Mouse (Mus musculus) heart, embryonic 10.5 days (tissue): ENCODE measurements around the gene Mmachc. TPM values are rescaled to one million over a fixed set of nuclear protein-coding genes. Genes with fewer than 3 reads are reported as not detected.

Source experiments
- DNase-seq: peaks from one replicate; pipeline ENCODE4 v3.0.0-alpha.2; 2017; ENCODE audit warnings: low spot score
- H3K27ac ChIP-seq: fragments of 300-500 bp; sonication (generic); 2 replicates; pipeline ENCODE4 v1.5.1; 2016; ENCODE audit warnings: mild to moderate bottlenecking
- H3K27me3 ChIP-seq: fragments of 300-500 bp; sonication (generic); 2 replicates; pipeline ENCODE4 v1.6.1; 2016; ENCODE audit warnings: mild to moderate bottlenecking; ENCODE audit not compliant: poor library complexity, insufficient read depth, severe bottlenecking
- H3K36me3 ChIP-seq: fragments of 300-500 bp; sonication (generic); 2 replicates; pipeline ENCODE4 v1.6.1; 2016; ENCODE audit warnings: mild to moderate bottlenecking, moderate library complexity
- H3K4me1 ChIP-seq: fragments of 300-500 bp; sonication (generic); 2 replicates; pipeline ENCODE4 v1.6.1; 2016; ENCODE audit warnings: mild to moderate bottlenecking
- H3K4me3 ChIP-seq: fragments of 300-500 bp; sonication (generic); 2 replicates; pipeline ENCODE4 v1.5.1; 2016; ENCODE audit warnings: mild to moderate bottlenecking, moderate library complexity
- H3K9me3 ChIP-seq: fragments of 300-500 bp; sonication (generic); 2 replicates; pipeline ENCODE4 v1.6.1; 2016; ENCODE audit warnings: mild to moderate bottlenecking, moderate library complexity
- WGBS: fragments of 180-500 bp; shearing (Covaris S2); methylation state at CpG from one replicate; pipeline ENCODE4 v1.1.7; 2016; 5-methylcytosine and 5-hydroxymethylcytosine counted together
- polyA plus RNA-seq: library from polyadenylated mRNA; unstranded; fragments of >200 nt; fragmentation: Nextera tagmentation; extraction: Ambion mirVana; gene quantifications from 2 replicates; pipeline ENCODE4 v1.2.1, GENCODE M21; 2016

Gene Mmachc
- polyA plus RNA-seq, 1 experiment from 2014 or later: 33.6 TPM

DNA sequence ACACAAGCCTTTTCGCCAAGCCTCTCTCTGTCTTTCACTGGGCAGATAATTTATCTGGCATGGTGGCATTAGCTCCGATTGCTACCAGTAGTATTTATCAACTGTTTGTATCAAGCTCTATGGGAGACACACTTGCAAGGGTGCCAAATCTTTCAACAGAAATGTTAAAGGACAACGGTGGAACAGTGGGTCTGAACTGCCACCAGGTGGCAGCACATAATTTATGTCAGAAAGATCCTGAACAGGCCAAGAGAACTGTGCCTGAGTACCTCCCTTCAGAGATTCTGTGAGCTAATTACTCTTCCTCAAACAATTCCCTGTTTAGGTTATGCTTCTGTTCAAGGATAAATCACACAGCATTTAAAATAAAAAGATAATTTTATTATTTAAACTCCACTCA, 11.2 kb upstream of the Mmachc start:
- DNase-seq: no peak
- Histone ChIP-seq H3K9me3 (no peaks in the 10 kb centered on the region), H3K4me1 (peaks cover 13% of the 10 kb centered on the region), H3K36me3 (peaks cover 17% of the 10 kb centered on the region), H3K27ac (no peak overlapping the region), H3K27me3 (no peaks in the 10 kb centered on the region), H3K4me3 (no peak overlapping the region)
- WGBS: 16% methylated on average over 3 of the region's 3 CpGs

DNA sequence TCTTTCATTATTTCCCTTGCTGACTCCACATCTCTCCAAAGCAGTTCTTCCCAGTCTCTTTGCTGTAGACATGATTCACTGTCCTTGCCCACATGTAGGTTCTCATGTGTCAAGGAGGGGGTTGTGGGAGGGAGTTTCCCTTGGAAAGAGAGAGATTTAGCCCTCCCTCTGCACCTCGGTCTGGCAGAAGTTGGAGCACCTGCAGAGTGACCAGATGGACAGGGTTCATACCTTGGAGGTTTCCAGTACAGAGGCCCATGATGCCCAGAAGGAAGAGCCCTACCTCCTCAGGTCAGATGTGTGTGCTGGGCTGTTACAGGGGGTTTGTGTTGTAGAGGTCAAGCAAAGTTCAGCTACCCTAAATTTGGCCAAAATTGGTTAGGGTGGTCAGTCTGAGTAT, 4.3 kb upstream of the Mmachc start:
- Histone ChIP-seq H3K9me3 (no peaks in the 10 kb centered on the region), H3K27me3 (no peaks in the 10 kb centered on the region), H3K36me3 (peaks cover 21% of the 10 kb centered on the region), H3K27ac (no peak overlapping the region), H3K4me1 (peaks cover 13% of the 10 kb centered on the region), H3K4me3 (no peak overlapping the region)
- WGBS: 82% methylated on average over 1 of the region's 1 CpGs
- no peak for DNase-seq

DNA sequence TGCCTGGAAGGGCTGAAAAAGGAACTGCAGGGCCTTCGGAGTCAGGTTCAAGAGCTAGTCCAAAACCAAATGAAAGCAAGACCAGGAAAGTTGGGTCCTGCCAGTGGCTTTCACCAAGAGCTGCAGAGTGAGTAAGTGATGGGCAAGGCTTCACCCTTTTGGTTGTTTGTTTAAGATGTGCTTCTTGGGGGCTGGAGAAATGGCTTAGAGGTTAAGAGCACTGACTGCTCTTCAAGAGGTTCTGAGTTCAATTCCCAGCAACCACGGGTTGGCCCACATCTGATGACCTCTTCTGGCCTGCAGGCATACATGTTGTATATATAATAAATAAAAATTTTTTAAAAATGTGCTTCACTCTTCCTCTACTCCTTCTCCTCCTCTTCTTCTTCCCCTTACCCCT, 1.9 kb upstream of the Mmachc start:
- Histone ChIP-seq H3K4me3 (no peak overlapping the region), H3K27ac (no peak overlapping the region), H3K4me1 (peaks cover 18% of the 10 kb centered on the region), H3K27me3 (no peaks in the 10 kb centered on the region), H3K36me3 (peaks cover 11% of the 10 kb centered on the region), H3K9me3 (no peaks in the 10 kb centered on the region)
- no peak for DNase-seq
- WGBS: 92% methylated on average over 2 of the region's 2 CpGs

DNA sequence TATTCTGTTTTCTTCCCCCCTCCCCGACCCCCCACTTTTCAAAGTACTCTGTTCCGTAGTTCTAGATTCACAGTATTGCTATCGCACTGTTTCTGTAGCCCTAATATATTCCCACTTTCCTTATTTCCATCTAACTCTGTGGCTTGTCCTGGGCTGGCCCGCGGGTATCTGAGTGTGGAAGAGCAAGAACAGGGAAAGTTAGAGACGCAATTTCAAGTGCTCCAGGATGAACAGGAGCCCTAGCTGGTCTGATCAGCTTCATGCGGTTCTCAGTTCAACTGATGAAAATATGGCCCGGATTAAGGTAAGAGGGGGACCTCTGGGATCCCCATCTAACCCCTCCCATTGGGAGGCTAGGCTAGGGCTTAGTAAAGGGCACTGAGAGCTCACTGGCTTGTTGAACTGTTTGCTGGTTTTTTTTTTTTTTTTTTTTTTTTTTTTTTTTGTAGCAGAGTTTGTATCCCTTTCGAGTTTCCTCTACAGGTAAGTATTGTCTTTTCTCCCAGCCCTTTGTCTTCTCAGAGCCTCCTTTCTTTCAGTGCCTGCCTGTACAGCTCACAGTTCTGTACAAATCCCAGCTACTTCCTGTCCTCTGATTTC, 685 bp upstream of the Mmachc start:
- H3K4me3 ChIP-seq: peak overlapping the region; percentile 74
- 8% methylated on average over 9 of the region's 9 CpGs for WGBS
- no peaks in the 10 kb centered on the region for H3K9me3 ChIP-seq
- peaks cover 15% of the 10 kb centered on the region for H3K36me3 ChIP-seq
- peaks cover 18% of the 10 kb centered on the region for H3K4me1 ChIP-seq
- no peaks in the 10 kb centered on the region for H3K27me3 ChIP-seq
- H3K27ac ChIP-seq: peak overlapping the region; percentile 69
- no peak for DNase-seq

DNA sequence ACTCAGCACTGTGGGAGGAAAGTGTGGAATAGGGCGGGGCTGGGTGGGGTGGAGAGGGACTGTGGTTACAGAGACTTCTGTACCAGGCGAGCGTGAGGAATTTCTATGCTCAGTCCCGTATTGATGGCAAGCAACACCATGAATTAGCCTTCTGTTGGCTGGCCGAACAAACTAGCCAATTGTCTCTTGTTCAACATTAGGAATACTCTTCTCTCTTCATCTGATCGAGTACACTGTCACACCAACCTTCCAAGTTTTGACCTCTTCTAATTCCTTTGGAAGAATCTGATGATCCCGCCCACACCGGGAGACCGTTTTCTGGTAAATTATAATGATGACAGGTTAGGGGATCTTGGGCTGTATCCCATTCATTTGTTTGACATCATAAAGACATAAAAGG, 540 bp downstream of the Mmachc start:
- Histone ChIP-seq H3K4me1 (peaks cover 18% of the 10 kb centered on the region), H3K4me3 (peak overlapping the region; percentile 74), H3K9me3 (no peaks in the 10 kb centered on the region), H3K27ac (peak overlapping the region; percentile 90), H3K36me3 (peaks cover 23% of the 10 kb centered on the region), H3K27me3 (no peaks in the 10 kb centered on the region)
- no peak for DNase-seq
- 21% methylated on average over 9 of the region's 9 CpGs for WGBS

DNA sequence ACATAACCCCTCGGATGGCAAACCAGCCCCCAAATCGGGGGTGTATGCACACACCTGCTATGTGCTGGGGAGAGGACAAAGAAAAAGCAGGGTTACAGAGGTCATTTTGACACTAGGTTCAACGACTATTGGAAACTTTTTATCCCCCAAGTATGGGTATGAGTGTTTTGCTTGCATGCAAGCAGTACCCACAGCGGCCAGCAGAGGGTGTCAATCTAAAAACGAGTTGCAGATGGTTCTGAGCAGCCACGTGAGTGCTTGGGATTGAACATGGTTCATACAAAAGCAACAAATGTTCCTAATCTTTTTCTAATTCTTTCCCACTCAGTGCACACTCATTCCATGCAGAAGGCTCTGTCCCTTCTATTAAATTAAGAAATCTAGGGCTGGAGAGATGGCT, 4.4 kb downstream of the Mmachc start:
- no peaks in the 10 kb centered on the region for H3K9me3 ChIP-seq
- WGBS: 40% methylated on average over 6 of the region's 6 CpGs

DNA sequence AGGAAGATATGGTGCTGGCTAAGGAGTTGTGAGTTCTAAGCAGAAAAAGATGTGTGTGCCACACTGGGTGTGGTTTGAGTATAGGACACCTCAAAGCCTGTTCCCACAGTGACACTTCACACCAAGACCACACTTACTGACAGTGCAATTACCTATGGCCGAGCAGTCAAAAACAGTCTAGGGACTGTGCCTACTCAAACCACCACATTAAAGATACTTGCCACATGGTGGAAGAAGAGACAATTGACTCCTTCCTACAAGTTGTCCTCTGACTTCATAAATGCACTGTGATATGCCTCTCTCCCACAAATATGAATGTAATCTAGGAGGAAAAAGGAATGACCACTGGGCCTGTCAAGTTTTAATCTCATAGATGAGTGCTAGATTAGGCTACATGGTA, 7.2 kb downstream of the Mmachc start:
- no peaks in the 10 kb centered on the region for H3K9me3 ChIP-seq
- peaks cover 66% of the 10 kb centered on the region for H3K36me3 ChIP-seq
- no peak overlapping the region for H3K4me3 ChIP-seq
- WGBS: 79% methylated on average over 1 of the region's 1 CpGs
- H3K27me3 ChIP-seq: no peaks in the 10 kb centered on the region
- no peak for DNase-seq
- no peak overlapping the region for H3K27ac ChIP-seq
- H3K4me1 ChIP-seq: no peaks in the 10 kb centered on the region

More for the DNA sequence above, 4.4 kb downstream of the Mmachc start:
- Histone ChIP-seq H3K4me3 (no peak overlapping the region), H3K27ac (no peak overlapping the region), H3K4me1 (peaks cover 7% of the 10 kb centered on the region), H3K36me3 (peaks cover 40% of the 10 kb centered on the region), H3K27me3 (no peaks in the 10 kb centered on the region)
- peak; percentile 81 for DNase-seq

DNA sequence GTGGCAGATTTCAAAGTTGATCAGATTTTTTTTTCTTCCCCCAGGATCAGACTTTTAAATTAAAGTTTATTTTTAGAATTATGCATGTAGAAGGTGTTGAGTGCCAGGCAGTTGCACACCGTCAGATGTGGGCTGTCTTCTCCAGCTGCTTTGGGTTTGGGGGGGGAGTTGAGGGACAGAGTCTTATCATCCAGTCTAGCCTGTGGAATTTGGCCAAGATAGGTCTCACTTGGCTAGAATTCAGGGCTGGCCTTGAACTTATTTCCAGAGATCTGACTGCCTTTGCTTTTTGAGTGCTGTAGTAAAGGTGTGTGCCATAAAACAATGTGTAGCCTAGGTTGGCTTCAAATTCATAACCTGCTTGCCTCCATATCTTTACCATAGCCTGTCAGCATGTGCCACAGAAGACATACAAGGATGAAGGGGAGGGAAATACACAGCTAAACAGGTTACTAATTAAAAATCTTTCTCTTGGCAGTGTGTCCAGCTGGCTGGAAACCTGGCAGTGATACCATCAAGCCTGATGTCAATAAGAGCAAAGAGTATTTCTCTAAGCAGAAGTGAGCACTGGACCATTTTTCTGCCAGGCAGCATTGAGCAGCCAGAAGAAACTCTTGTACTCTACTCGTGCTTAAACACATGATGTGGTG, 9.4 kb downstream of the Mmachc start:
- 41% methylated on average over 2 of the region's 2 CpGs for WGBS
- Histone ChIP-seq H3K9me3 (no peaks in the 10 kb centered on the region), H3K27ac (no peak overlapping the region), H3K27me3 (no peaks in the 10 kb centered on the region), H3K4me1 (no peaks in the 10 kb centered on the region), H3K36me3 (peaks cover 76% of the 10 kb centered on the region), H3K4me3 (no peak overlapping the region)
- DNase-seq: no peak

DNA sequence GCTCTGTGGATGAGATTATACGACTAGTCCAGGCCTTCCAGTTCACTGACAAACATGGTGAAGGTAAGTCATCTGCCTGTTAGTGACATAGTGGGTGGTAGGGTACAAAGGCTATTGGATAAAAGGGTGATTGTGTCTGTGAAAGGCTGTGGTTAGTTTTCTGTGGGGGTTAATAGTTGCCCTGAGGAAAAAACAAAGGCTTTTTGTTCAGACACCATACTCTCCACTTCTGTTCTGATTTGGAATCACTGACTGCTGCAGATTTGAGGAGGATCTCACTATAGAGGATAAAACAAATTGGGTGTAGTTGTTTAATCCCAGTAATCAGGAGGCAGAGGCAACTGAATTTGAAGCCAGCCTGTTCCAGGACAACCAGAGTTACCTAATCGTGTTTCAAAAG, 14.4 kb downstream of the Mmachc start:
- no peak for DNase-seq
- Histone ChIP-seq H3K9me3 (no peaks in the 10 kb centered on the region), H3K27ac (no peak overlapping the region), H3K36me3 (peaks cover 96% of the 10 kb centered on the region), H3K27me3 (no peaks in the 10 kb centered on the region), H3K4me3 (no peak overlapping the region), H3K4me1 (no peaks in the 10 kb centered on the region)
- 86% methylated on average over 2 of the region's 2 CpGs for WGBS

DNA sequence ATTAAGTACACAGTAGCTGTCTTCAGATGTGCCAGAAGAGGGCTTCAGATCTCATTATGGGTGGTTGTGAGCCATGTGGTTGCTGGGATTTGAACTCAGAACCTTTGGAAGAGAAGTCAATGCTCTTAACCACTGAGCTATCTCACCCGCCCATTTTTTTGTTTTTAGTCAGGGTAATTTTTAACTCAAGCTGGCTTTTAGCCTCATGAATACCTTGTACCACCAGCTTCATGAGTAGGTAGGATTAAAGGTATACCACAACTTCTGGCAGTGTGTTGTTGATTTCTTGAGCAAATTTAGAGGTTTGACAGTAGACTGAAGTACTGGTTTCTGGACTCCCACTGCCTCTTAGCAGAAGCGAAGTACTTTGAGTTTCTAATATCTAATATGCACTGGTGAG, 16.1 kb downstream of the Mmachc start:
- H3K9me3 ChIP-seq: no peaks in the 10 kb centered on the region
- WGBS: 87% methylated on average over 2 of the region's 2 CpGs
- peaks cover 95% of the 10 kb centered on the region for H3K36me3 ChIP-seq
- H3K27me3 ChIP-seq: no peaks in the 10 kb centered on the region
- H3K4me1 ChIP-seq: peaks cover 2% of the 10 kb centered on the region
- no peak overlapping the region for H3K4me3 ChIP-seq
- no peak for DNase-seq
- H3K27ac ChIP-seq: no peak overlapping the region

DNA sequence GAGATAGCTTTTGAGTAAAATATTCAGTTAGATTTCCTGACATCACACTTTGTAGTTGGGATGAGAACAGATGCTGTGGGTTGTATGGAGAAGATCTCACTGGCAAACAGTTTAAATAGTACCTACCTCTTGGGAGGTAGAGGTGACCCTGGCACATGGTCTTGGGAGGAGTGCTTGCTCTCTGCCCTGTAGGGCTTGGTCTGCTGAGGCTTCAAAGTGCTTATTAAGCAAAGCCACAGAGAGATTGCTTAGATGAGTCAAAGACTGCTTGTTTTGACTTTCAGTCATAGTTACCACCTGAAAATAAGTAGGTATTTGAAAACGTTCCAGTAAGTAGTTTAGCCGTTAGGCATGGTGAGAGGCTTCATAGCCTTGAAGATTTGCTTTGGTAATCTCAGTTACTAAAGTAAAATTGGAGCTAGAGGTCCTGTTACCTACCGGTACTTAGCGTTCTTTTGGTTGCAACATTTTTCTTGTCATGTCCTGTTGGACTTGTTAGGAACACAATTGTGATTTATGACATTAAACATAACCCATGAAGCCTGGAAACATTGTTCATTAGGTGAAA, 18.8 kb downstream of the Mmachc start:
- WGBS: 88% methylated on average over 4 of the region's 4 CpGs
- H3K36me3 ChIP-seq: peaks cover 71% of the 10 kb centered on the region
- no peak for DNase-seq
- H3K4me1 ChIP-seq: peaks cover 15% of the 10 kb centered on the region
- H3K27me3 ChIP-seq: no peaks in the 10 kb centered on the region
- H3K27ac ChIP-seq: no peak overlapping the region
- H3K9me3 ChIP-seq: no peaks in the 10 kb centered on the region
- H3K4me3 ChIP-seq: no peak overlapping the region

DNA sequence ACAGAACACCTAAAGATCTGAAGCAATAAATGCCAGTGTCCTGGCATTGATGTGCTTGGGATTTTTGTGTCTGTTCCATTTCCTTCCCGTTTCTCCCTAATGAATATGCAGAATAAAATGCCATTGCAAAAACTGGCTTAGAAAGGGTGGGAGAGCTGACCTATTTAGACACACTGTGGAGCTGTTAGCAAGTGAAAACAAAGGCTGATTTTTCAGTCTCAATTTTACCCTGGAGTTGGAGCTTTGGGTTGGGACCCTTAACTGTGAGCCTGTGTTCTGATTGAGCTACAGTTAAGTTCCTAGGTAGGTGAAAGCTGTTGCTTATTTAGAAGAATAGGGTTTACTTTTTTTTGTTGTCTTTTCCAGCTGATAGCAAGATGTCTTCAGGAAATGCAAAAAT, 21.2 kb downstream of the Mmachc start:
- no peak for DNase-seq

DNA sequence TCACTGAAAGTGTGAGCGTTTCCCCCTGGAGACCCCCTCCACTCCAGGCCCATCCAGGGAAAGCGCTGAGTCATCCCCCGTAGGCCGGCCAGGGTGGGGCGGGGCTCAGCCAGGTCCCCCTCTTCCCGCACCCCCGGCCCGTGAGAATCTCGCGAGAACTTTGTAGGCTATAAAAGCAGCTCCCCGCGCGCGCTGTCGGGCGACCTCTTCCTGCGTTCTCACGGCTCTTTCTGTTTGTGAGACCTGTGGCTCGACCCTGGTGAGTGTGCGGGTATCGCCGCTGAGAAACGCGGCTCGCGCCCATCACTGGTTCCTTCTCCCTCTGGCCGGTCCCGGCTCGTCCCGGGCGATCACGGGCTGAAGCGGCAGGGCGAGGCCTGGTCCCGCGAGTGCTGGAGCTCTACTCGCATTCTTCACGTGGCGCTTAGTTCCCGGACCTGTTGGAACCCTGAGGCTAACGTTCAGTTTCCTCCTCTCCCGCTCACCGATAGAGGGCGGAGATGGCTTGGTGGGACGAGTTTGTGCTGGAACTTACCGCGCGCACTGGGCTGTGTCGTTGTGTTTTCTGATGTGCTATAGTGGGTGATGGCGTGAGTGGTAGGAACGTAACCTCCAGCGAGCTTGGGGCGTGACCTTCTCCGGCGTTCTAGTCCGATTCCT, 22.7 kb downstream of the Mmachc start, which contains the start of gene Prdx1:
TSS of gene Prdx1 (plus strand) at position 143 of the 660 bp plus-strand sequence.
- WGBS: under 1% methylated on average over 56 of the region's 56 CpGs
- peak within 1 kb of the TSS; percentile 84 for H3K4me3 ChIP-seq
- H3K27ac ChIP-seq: peak within 1 kb of the TSS; percentile 97
- H3K4me1 ChIP-seq: peaks cover 15% of the 10 kb centered on the region
- peak; percentile 97 for DNase-seq
- no peaks in the 10 kb centered on the region for H3K9me3 ChIP-seq
- no peaks in the 10 kb centered on the region for H3K27me3 ChIP-seq
- peaks cover 34% of the 10 kb centered on the region for H3K36me3 ChIP-seq

More for the DNA sequence above, 21.2 kb downstream of the Mmachc start:
- Histone ChIP-seq H3K9me3 (no peaks in the 10 kb centered on the region), H3K36me3 (peaks cover 48% of the 10 kb centered on the region), H3K27me3 (no peaks in the 10 kb centered on the region), H3K27ac (no peak overlapping the region), H3K4me1 (peaks cover 15% of the 10 kb centered on the region), H3K4me3 (peak overlapping the region; percentile 84)
- WGBS: 40% methylated on average over 1 of the region's 1 CpGs
